Mouse (Mus musculus): ENCODE results near the gene Purb. TPM values are rescaled to one million over a fixed set of nuclear protein-coding genes. Genes with fewer than 3 reads are reported as not detected.
A peak's percentile ranks its signal among the peaks of the same experiment; 100 is the strongest.

Purb gene
- total and polyA plus RNA-seq, 2 experiments from 2014 or later = 18.6 to 53.5 TPM

DNA sequence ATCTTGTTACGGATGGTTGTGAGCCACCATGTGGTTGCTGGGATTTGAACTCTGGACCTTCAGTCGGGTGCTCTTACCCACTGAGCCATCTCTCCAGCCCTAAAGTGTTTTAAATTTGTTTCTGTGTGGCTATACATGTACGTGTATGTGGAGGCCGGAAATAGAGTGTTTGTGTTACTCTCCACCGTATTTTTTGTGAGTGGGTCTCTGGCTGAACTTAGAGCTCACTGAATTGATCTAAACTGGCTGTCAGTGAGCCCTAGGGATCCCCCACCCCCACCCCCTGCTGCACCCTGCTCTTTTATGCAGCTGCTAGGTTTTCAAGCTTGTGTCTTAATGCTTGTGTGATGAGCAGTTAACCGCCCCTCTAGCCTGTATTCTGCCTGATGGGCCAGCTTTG is 1.2 kb upstream of the Purb start:
- no peaks in the 10 kb centered on the region for H3K36me3 ChIP-seq (ENCODE audit: insufficient read depth)
- H3K9me3 ChIP-seq (ENCODE audit: low read length) = no peaks in the 10 kb centered on the region
- no peak overlapping the region for H3K4me2 ChIP-seq (ENCODE audit: low read depth)
- H3K4me1 ChIP-seq (ENCODE audit: insufficient read depth) = peaks cover 8% of the 10 kb centered on the region; the same call in 1 of the 2 replicates
- no peak overlapping the region for H3K4me3 ChIP-seq (ENCODE audit: low read depth, low read length)
- WGBS = 68% methylated on average over 6 of the region's 6 CpGs
- no peak for TF ChIP-seq CTCF (IDR thresholded peaks at IDR 0.05; ENCODE audit: low read depth)
- H3K27me3 ChIP-seq (ENCODE audit: insufficient read depth, low read length) = no peaks in the 10 kb centered on the region
- ATAC-seq (no peak), DNase-seq (no peak)
- H3K9ac ChIP-seq = no peak overlapping the region
- H3K27ac ChIP-seq (ENCODE audit: low read depth, low read length) = no peak overlapping the region

- ATAC-seq = peak; percentile 19
- under 1% methylated on average over 93 of the region's 109 CpGs for WGBS
These were observed 614 bp downstream of the Purb start for GRCm38 (mm10) chr11:6474874-6475731.

GRCm38 (mm10) chr11:6474381-6474780 is 1.3 kb downstream of the Purb start:
- Histone ChIP-seq H3K9ac (peak overlapping the region; percentile 88), H3K27ac (ENCODE audit: low read depth, low read length) (peak overlapping the region; percentile 98), H3K9me3 (ENCODE audit: low read length) (no peaks in the 10 kb centered on the region), H3K4me2 (ENCODE audit: low read depth) (peak overlapping the region; percentile 82), H3K4me3 (ENCODE audit: low read depth, low read length) (peak overlapping the region; percentile 84), H3K27me3 (ENCODE audit: insufficient read depth, low read length) (no peaks in the 10 kb centered on the region), H3K36me3 (ENCODE audit: insufficient read depth) (no peaks in the 10 kb centered on the region), H3K4me1 (ENCODE audit: insufficient read depth) (peaks cover 22% of the 10 kb centered on the region)
- TF ChIP-seq CTCF (IDR thresholded peaks at IDR 0.05; ENCODE audit: low read depth) = no peak
- ATAC-seq (no peak), DNase-seq (no peak)
- WGBS = 35% methylated on average over 6 of the region's 6 CpGs

More at GRCm38 (mm10) chr11:6474874-6475731, 614 bp downstream of the Purb start:
- Histone ChIP-seq H3K4me1 (ENCODE audit: insufficient read depth) (peaks cover 20% of the 10 kb centered on the region), H3K4me3 (ENCODE audit: low read depth, low read length) (peak overlapping the region; percentile 84), H3K36me3 (ENCODE audit: insufficient read depth) (no peaks in the 10 kb centered on the region), H3K27me3 (ENCODE audit: insufficient read depth, low read length) (no peaks in the 10 kb centered on the region), H3K4me2 (ENCODE audit: low read depth) (peak overlapping the region; percentile 82), H3K27ac (ENCODE audit: low read depth, low read length) (peak overlapping the region; percentile 98), H3K9ac (peak overlapping the region; percentile 88), H3K9me3 (ENCODE audit: low read length) (no peaks in the 10 kb centered on the region)
- DNase-seq = peak; percentile 58
- TF ChIP-seq CTCF (IDR thresholded peaks at IDR 0.05; ENCODE audit: low read depth) = no peak

DNA sequence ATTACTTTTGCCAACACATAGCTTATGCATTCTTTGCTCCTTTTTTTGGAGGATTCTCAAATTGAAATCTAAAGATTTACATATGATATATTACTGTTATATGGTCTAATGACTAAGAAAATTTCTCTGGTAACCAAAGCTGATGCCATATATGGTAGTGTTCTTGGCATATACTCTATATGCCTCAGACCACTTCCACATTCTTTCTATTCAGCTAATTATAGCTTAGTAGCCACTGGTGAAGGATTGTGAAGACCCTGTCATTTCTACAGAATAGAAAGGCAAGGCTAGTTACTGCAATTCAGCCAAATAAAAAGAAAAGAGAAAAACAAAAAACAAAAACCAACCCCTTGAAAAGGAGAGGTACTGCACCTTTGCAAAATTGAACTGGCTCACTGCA is 3.6 kb downstream of the Purb start:
- DNase-seq = no peak

GRCm38 (mm10) chr11:6471493-6471892 is 4.2 kb downstream of the Purb start:
- no peak for TF ChIP-seq CTCF (IDR thresholded peaks at IDR 0.05; ENCODE audit: low read depth)
- no peak for DNase-seq
- ATAC-seq = no peak

More for the DNA sequence above, 3.6 kb downstream of the Purb start:
- TF ChIP-seq CTCF (IDR thresholded peaks at IDR 0.05; ENCODE audit: low read depth) = no peak
- Histone ChIP-seq H3K9me3 (ENCODE audit: low read length) (no peaks in the 10 kb centered on the region), H3K4me2 (ENCODE audit: low read depth) (peak overlapping the region; percentile 82), H3K36me3 (ENCODE audit: insufficient read depth) (peaks cover 8% of the 10 kb centered on the region), H3K27ac (ENCODE audit: low read depth, low read length) (no peak overlapping the region), H3K4me1 (ENCODE audit: insufficient read depth) (peaks cover 28% of the 10 kb centered on the region), H3K4me3 (ENCODE audit: low read depth, low read length) (peak overlapping the region; percentile 84), H3K27me3 (ENCODE audit: insufficient read depth, low read length) (no peaks in the 10 kb centered on the region), H3K9ac (peak overlapping the region; percentile 23)
- no peak for ATAC-seq

DNA sequence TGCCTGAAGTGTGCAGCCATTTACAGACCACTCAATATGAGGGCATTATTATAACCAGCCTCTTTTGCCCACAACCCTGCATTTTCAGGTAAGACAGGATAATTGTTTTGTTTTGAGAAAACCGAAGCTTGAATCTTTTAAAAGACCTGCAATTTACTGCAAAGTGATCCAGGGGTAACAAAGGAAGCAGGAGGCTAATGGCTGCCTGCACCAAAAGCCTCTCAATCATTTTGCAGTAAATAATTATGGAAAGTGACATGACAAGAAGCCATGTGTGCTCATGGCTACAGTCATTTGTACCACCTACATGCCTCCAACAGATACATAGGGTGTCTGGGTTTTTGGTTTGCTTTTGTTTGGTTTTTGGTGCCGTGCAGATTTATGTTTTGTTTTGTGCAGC is 4.7 kb downstream of the Purb start:
- peak overlapping the region; percentile 23 for H3K9ac ChIP-seq
- H3K4me2 ChIP-seq (ENCODE audit: low read depth) = peak overlapping the region; percentile 82
- H3K4me1 ChIP-seq (ENCODE audit: insufficient read depth) = peaks cover 28% of the 10 kb centered on the region
- ATAC-seq (no peak), DNase-seq (no peak)
- peak overlapping the region; percentile 84 for H3K4me3 ChIP-seq (ENCODE audit: low read depth, low read length)
- no peaks in the 10 kb centered on the region for H3K27me3 ChIP-seq (ENCODE audit: insufficient read depth, low read length)
- TF ChIP-seq CTCF (IDR thresholded peaks at IDR 0.05; ENCODE audit: low read depth) = no peak
- H3K9me3 ChIP-seq (ENCODE audit: low read length) = no peaks in the 10 kb centered on the region
- no peak overlapping the region for H3K27ac ChIP-seq (ENCODE audit: low read depth, low read length)
- peaks cover 18% of the 10 kb centered on the region for H3K36me3 ChIP-seq (ENCODE audit: insufficient read depth)
- WGBS = 31% methylated on average over 2 of the region's 2 CpGs

More at GRCm38 (mm10) chr11:6471493-6471892, 4.2 kb downstream of the Purb start:
- Histone ChIP-seq H3K27ac (ENCODE audit: low read depth, low read length) (no peak overlapping the region), H3K4me1 (ENCODE audit: insufficient read depth) (peaks cover 28% of the 10 kb centered on the region), H3K27me3 (ENCODE audit: insufficient read depth, low read length) (no peaks in the 10 kb centered on the region), H3K4me3 (ENCODE audit: low read depth, low read length) (peak overlapping the region; percentile 84), H3K4me2 (ENCODE audit: low read depth) (peak overlapping the region; percentile 82), H3K9ac (peak overlapping the region; percentile 23), H3K36me3 (ENCODE audit: insufficient read depth) (peaks cover 13% of the 10 kb centered on the region), H3K9me3 (ENCODE audit: low read length) (no peaks in the 10 kb centered on the region)
- 0% methylated on average over 1 of the region's 1 CpGs for WGBS

- Histone ChIP-seq H3K4me2 (ENCODE audit: low read depth) (0 out of 2 replicates have a peak overlapping the region, but pooled peaks have one; percentile 1), H3K4me3 (ENCODE audit: low read depth, low read length) (no peak overlapping the region), H3K36me3 (ENCODE audit: insufficient read depth) (peaks cover 26% of the 10 kb centered on the region), H3K4me1 (ENCODE audit: insufficient read depth) (peaks cover 26% of the 10 kb centered on the region), H3K27me3 (ENCODE audit: insufficient read depth, low read length) (no peaks in the 10 kb centered on the region), H3K9me3 (ENCODE audit: low read length) (no peaks in the 10 kb centered on the region), H3K27ac (ENCODE audit: low read depth, low read length) (no peak overlapping the region), H3K9ac (no peak overlapping the region)
- DNase-seq (no peak), ATAC-seq (no peak)
- TF ChIP-seq CTCF (IDR thresholded peaks at IDR 0.05; ENCODE audit: low read depth) = no peak
- WGBS = 67% methylated on average over 2 of the region's 2 CpGs
These were observed 7.2 kb downstream of the Purb start for GRCm38 (mm10) chr11:6468541-6468940.
